In the genomic region with DNA sequence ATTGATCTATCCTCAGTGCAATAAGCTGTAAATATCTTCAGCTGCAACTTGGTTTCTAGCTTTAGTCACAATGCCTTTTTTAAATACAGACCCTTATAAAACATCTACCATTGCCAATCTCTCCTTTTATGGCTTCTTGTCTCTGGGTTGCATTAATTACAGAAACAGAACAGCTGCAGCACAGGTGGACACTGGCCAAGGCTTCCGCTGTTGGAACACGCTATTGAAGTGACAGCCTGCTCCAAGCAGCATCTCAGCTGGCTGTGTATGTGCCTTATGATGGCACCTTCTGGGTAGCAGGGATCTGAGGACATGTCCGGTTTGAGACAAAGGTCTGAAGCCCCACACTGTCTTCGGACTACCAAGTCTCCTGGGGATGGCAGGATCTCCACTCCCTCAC, we compare ENCODE assay signal across 13 mouse cellular contexts.
DNase-seq lines count a peak whose midpoint lies in the region; ATAC-seq and TF ChIP-seq lines count a peak whose summit lies in the region.
"Had no signal": no experiment of that assay in that cellular context is flagged by ENCODE, and none has a peak within 500 bp of the region (broad histone marks: within the 10 kb centered on the region; RNA-seq: fewer than 3 reads in every experiment).

No protein-coding gene starts in this region.

- no peak overlapping the region for H3K4me3 ChIP-seq in gastrocnemius, adult 2 months
- no peak overlapping the region for H3K4me3 ChIP-seq in midbrain, embryonic 14.5 days (replicated peaks; ENCODE audit: low read depth, low read length)
- H3K4me3 ChIP-seq in midbrain, embryonic 16.5 days (ENCODE audit: low read depth, low read length) = no peak overlapping the region
- no peak overlapping the region for H3K4me3 ChIP-seq in forebrain, embryonic 13.5 days
- H3K4me3 ChIP-seq: liver, embryonic 12.5 days; megakaryocyte, embryonic 14.5 days had no signal

- H3K9me3 ChIP-seq in midbrain, embryonic 14.5 days (ENCODE audit: control insufficient read depth, low read length) = no peaks in the 10 kb centered on the region
- no peaks in the 10 kb centered on the region for H3K9me3 ChIP-seq in midbrain, embryonic 16.5 days (replicated peaks; ENCODE audit: control insufficient read depth, low read length, poor library complexity, severe bottlenecking)
- H3K9me3 ChIP-seq in forebrain, embryonic 13.5 days (replicated peaks) = no peaks in the 10 kb centered on the region
- H3K9me3 ChIP-seq: liver, embryonic 12.5 days had no signal

- H3K4me1 ChIP-seq in midbrain, embryonic 14.5 days (ENCODE audit: control insufficient read depth, insufficient read depth, low read length) = no peaks in the 10 kb centered on the region
- no peaks in the 10 kb centered on the region for H3K4me1 ChIP-seq in midbrain, embryonic 16.5 days (ENCODE audit: control insufficient read depth, insufficient read depth, low read length)
- no peaks in the 10 kb centered on the region for H3K4me1 ChIP-seq in forebrain, embryonic 13.5 days
- H3K4me1 ChIP-seq: liver, embryonic 12.5 days; megakaryocyte, embryonic 14.5 days had no signal

- no peak for ATAC-seq in midbrain, embryonic 14.5 days (ENCODE audit: low FRiP score, low TSS enrichment)
- ATAC-seq in midbrain, embryonic 16.5 days = no peak
- ATAC-seq in forebrain, embryonic 13.5 days = no peak
- ATAC-seq: liver, embryonic 12.5 days had no signal

- no peak overlapping the region for H3K9ac ChIP-seq in midbrain, embryonic 14.5 days (replicated peaks; ENCODE audit: low read length)
- H3K9ac ChIP-seq in midbrain, embryonic 16.5 days (ENCODE audit: low read depth, low read length) = no peak overlapping the region
- no peak overlapping the region for H3K9ac ChIP-seq in forebrain, embryonic 13.5 days
- H3K9ac ChIP-seq: liver, embryonic 12.5 days had no signal

- no peak for TF ChIP-seq CTCF in gastrocnemius, adult 2 months (IDR thresholded peaks at IDR 0.05)

- H3K27ac ChIP-seq in gastrocnemius, adult 2 months = no peak overlapping the region
- no peak overlapping the region for H3K27ac ChIP-seq in midbrain, embryonic 14.5 days (replicated peaks; ENCODE audit: low read depth, low read length)
- H3K27ac ChIP-seq in midbrain, embryonic 16.5 days (ENCODE audit: low read length) = no peak overlapping the region
- H3K27ac ChIP-seq in forebrain, embryonic 13.5 days = no peak overlapping the region
- H3K27ac ChIP-seq: kidney, postnatal 0 days; liver, embryonic 12.5 days had no signal

- no peak overlapping the region for H3K4me2 ChIP-seq in midbrain, embryonic 14.5 days (ENCODE audit: low read length)
- H3K4me2 ChIP-seq in midbrain, embryonic 16.5 days (ENCODE audit: low read length) = no peak overlapping the region
- H3K4me2 ChIP-seq in forebrain, embryonic 13.5 days = no peak overlapping the region
- H3K4me2 ChIP-seq: liver, embryonic 12.5 days had no signal

- no peaks in the 10 kb centered on the region for H3K27me3 ChIP-seq in midbrain, embryonic 14.5 days (ENCODE audit: control insufficient read depth, insufficient read depth, low read length)
- no peaks in the 10 kb centered on the region for H3K27me3 ChIP-seq in midbrain, embryonic 16.5 days (ENCODE audit: control insufficient read depth, insufficient read depth, low read depth, low read length)
- no peaks in the 10 kb centered on the region for H3K27me3 ChIP-seq in forebrain, embryonic 13.5 days
- H3K27me3 ChIP-seq: liver, embryonic 12.5 days; megakaryocyte, embryonic 14.5 days had no signal

- peak; percentile 32 for DNase-seq in gastrocnemius, adult 2 months
- no peak for DNase-seq in gastrocnemius, adult 18-20 months (ENCODE audit: low spot score)
- peak; percentile 4 for DNase-seq in midbrain, embryonic 14.5 days
- peak; percentile 16 to 35 for DNase-seq in left cerebral cortex, postnatal 25 days (ENCODE audit: low spot score in 2 of 2)
- DNase-seq in telencephalon, adult 2 months (ENCODE audit: low read depth, low spot score) = peak; percentile 18
- no peak for DNase-seq in thymus, postnatal 36 days
- DNase-seq: cerebellum, postnatal 36 days; thymus, postnatal 25 days had no signal

- H3K36me3 ChIP-seq in midbrain, embryonic 14.5 days (ENCODE audit: control insufficient read depth, insufficient read depth, low read length) = no peaks in the 10 kb centered on the region
- no peaks in the 10 kb centered on the region for H3K36me3 ChIP-seq in midbrain, embryonic 16.5 days (ENCODE audit: control insufficient read depth, insufficient read depth, low read length)
- no peaks in the 10 kb centered on the region for H3K36me3 ChIP-seq in forebrain, embryonic 13.5 days (ENCODE audit: poor library complexity, severe bottlenecking)
- H3K36me3 ChIP-seq: liver, embryonic 12.5 days had no signal

- 89% methylated on average over 4 of the region's 4 CpGs for WGBS in midbrain, embryonic 14.5 days
- 85% methylated on average over 4 of the region's 4 CpGs for WGBS in midbrain, embryonic 16.5 days
- WGBS in forebrain, embryonic 13.5 days = 89% methylated on average over 4 of the region's 4 CpGs

- intact Hi-C loops in gastrocnemius, adult 2 months (cut with DNase I) = no loop called here
- intact Hi-C loops in left cerebral cortex, postnatal 25 days (cut with DNase I) = no loop called here

Comparison
In these comparisons a context has a peak if more than half of its experiments do, and no peak if none do; other contexts are left out.
1. DNase-seq: peak in gastrocnemius, adult 2 months (single experiment), midbrain, embryonic 14.5 days (single experiment), left cerebral cortex, postnatal 25 days (2 of 2) and telencephalon, adult 2 months (single experiment); none in gastrocnemius, adult 18-20 months (single experiment) and thymus, postnatal 36 days (0 of 2).